Mouse (Mus musculus) G1E (cell line): ENCODE results near the gene Gng7. TPM values are rescaled to one million over a fixed set of nuclear protein-coding genes. Genes with fewer than 3 reads are reported as not detected.
A peak's percentile ranks its signal among the peaks of the same experiment; 100 is the strongest.

Source experiments
- ATAC-seq: 2 replicates; pipeline ENCODE4 v1.8.0; 2016; ENCODE audit warnings: mild to moderate bottlenecking; ENCODE audit not compliant: insufficient number of reproducible peaks, poor library complexity, low FRiP score, severe bottlenecking; ENCODE audit errors: extremely low read depth
- DNase-seq: peaks from one replicate; pipeline ENCODE4 v3.0.0; 2012; ENCODE audit warnings: low spot score
- H3K27me3 ChIP-seq: 2 replicates; pipeline ENCODE4 v1.6.1; 2012; ENCODE audit warnings: mild to moderate bottlenecking, low read length, inconsistent platforms; ENCODE audit not compliant: insufficient read depth
- H3K36me3 ChIP-seq: replicated peaks from 2 replicates; pipeline ENCODE3; 2012; ENCODE audit warnings: mild to moderate bottlenecking, inconsistent platforms
- H3K4me1 ChIP-seq: 2 replicates; pipeline ENCODE4 v1.6.1; 2012; ENCODE audit warnings: low read depth, low read length, inconsistent platforms, mixed read lengths; ENCODE audit not compliant: insufficient read depth
- H3K4me3 ChIP-seq: 2 replicates; pipeline ENCODE4 v1.5.1; 2012; ENCODE audit warnings: low read depth, mild to moderate bottlenecking, inconsistent platforms, low read length, moderate library complexity, mixed read lengths
- H3K9me3 ChIP-seq: replicated peaks from 2 replicates; pipeline ENCODE4 v1.6.1; 2012; ENCODE audit warnings: inconsistent platforms
- CTCF ChIP-seq: IDR thresholded peaks from 2 replicates; pipeline ENCODE4 v1.5.1; 2012; ENCODE audit warnings: low read depth, low read length, inconsistent platforms, mixed read lengths
- GATA1 ChIP-seq: IDR thresholded peaks from 2 replicates; pipeline ENCODE4 v1.6.1; 2012; ENCODE audit warnings: borderline replicate concordance, low read length, inconsistent platforms, mixed read lengths
- GATA2 ChIP-seq: IDR thresholded peaks from 2 replicates; pipeline ENCODE4 v1.6.1; 2012; ENCODE audit warnings: low read depth, low read length, inconsistent platforms, borderline replicate concordance
- POLR2AphosphoS5 ChIP-seq: IDR thresholded peaks from 2 replicates; pipeline ENCODE4 v1.6.1; 2012; ENCODE audit warnings: low read depth, low read length, inconsistent platforms; ENCODE audit not compliant: insufficient replicate concordance
- TAL1 ChIP-seq: conservative IDR thresholded peaks from 2 replicates; pipeline ENCODE4 v1.6.1; 2012; ENCODE audit warnings: low read depth, low read length, inconsistent platforms, mixed read lengths
- polyA plus RNA-seq: library from polyadenylated mRNA; stranded (reverse); fragments of >175 nt; gene quantifications from 2 replicates; pipeline ENCODE4 v1.2.3, GENCODE M21; 2012
- total RNA-seq, 2 experiments: library from RNA; stranded (forward) in 1 of 2; stranded (reverse) in 1 of 2; fragments of 200-1000 nt in 1 of 2; fragments of >200 nt in 1 of 2; fragmentation: Nextera tagmentation in 1 of 2; gene quantifications; 2 replicates each; pipeline ENCODE4 v1.2.3; 2014 to 2017

The Gng7 gene
- total and polyA plus RNA-seq, 3 experiments = 0.33 to 0.90 (median 0.65) TPM

DNA sequence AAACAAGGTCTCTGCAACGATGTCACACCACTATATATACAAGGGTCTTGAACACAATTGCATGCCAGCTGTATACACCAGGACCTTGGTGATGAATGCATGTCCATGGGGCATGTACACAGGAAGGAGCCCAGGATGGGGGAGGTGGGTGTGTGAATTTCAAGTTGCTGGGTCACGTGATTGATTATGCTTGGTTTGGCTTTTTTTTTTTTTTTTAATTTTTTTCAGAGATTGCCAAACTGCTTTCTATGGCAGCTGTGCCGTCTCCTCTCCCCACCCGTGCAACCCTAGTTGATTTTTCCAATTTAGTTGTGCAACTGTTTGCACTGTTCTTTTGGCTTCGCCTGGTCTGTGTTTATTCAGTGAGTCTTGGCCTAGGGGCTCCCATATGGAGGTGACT is 52.2 kb downstream of the Gng7 start:
- ATAC-seq = no peak
- Histone ChIP-seq H3K4me3 (no peak overlapping the region), H3K36me3 (no peaks in the 10 kb centered on the region), H3K9me3 (no peaks in the 10 kb centered on the region), H3K27me3 (peaks cover 56% of the 10 kb centered on the region), H3K4me1 (no peaks in the 10 kb centered on the region)
- DNase-seq = no peak
- TF ChIP-seq POLR2AphosphoS5 (no peak), GATA1 (no peak), CTCF (no peak), GATA2 (no peak), TAL1 (no peak)

DNA sequence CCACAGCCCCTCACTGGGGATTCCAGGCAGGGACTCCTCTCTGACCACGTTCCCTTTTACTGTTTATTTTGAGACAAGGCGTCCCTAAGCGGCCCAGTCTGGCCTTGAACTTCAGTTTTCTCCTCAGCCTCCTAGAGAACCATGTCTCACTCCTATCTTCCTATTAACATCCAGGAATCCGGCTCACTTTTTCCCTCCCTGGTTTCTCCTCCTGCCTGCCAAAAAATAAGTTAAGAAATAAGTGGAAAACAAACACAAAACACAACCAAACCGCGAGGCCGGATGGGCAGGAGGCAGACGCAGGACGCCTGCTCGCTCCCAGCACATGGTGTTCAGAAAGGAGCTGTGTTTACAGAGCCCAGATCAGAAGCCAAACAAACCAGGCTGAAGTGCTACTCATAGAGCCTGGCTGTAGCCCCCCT is 52.7 kb downstream of the Gng7 start:
- Histone ChIP-seq H3K36me3 (no peaks in the 10 kb centered on the region), H3K4me1 (no peaks in the 10 kb centered on the region), H3K27me3 (peaks cover 52% of the 10 kb centered on the region), H3K9me3 (no peaks in the 10 kb centered on the region), H3K4me3 (no peak overlapping the region)
- ATAC-seq = no peak
- DNase-seq = no peak
- TF ChIP-seq GATA2 (no peak), CTCF (no peak), POLR2AphosphoS5 (no peak), TAL1 (no peak), GATA1 (no peak)

DNA sequence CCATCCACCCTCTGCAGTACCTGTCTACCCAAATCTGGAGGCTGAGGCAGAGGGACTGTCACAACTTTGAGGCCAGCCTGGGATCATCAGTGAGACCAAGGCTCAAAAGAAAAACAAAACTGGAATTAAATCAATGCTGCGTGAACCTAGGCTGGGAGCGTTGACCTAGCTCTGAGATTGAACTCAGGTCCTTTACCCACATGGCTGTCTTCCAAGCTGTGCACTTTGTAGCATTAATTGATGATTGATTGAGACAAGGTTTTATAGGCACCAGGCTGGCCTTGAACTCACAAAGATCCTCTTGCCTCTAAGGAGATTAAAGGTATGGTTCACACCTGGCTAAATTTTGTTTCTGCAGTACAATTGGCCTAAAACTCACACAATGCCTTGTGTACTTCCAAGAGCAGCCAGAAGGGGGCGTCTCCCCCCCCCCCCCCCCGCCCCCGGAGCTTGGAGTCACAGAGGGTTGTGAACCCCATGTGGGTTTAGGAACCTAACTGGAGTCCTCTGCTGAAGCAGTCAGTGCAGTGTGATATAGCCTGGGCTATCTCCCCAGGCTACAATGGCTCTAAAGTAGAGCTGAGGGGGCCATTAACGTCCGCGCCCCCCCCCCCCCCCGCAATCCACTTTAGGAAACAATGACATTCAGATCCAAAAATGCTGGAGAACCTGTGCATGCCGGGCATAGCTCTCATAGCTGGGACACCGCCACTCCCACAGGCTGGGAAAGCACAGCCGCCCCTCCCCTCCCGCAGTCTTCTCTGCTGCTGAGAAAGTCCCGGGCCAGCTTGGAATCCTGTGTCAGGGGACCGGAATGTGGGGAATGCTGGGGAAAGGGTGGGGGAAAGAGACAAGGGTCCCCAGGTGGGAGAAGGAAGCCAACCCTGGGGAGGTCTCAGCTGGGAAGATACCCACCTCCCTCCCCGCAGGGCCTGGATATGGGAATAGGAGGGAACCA is 53.9 kb downstream of the Gng7 start:
- H3K4me3 ChIP-seq = no peak overlapping the region
- peaks cover 45% of the 10 kb centered on the region for H3K27me3 ChIP-seq
- no peaks in the 10 kb centered on the region for H3K36me3 ChIP-seq
- peaks cover 5% of the 10 kb centered on the region; the same call in 1 of the 2 replicates for H3K4me1 ChIP-seq
- DNase-seq (no peak), ATAC-seq (no peak)
- TF ChIP-seq POLR2AphosphoS5 (no peak), CTCF (peak; percentile 31; the same call in 1 of the 2 replicates)
- no peaks in the 10 kb centered on the region for H3K9me3 ChIP-seq

DNA sequence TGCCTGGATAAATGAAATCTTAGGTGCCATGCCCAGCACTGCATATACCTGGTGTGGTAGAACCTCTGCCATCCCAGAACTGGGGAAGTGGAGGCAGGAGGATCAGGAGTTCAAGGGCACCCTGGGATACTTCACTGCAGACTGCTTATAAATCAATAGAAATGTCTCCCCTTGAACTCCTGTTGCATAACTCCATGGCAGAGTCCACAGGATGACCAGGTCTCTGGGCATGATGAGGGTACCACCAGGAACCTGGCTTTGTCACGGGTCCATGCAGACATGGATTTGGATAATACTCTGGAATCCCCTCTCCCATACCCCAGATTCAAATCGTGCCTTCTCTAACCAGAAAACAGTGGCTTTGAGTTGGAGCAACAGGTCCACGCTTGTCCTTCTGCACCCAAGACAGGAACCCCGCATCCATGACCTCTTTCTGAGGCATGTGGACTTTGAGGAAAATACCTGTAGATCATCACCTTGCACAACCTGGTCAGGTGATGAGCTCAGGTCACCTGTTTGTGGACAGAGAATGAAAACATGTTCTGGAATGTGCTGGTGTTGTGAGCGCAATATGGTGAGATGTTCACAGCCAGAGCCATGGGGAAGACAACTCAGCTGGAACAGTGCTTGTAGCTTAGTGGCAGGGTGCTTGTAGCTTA is 55.6 kb downstream of the Gng7 start:
- Histone ChIP-seq H3K36me3 (no peaks in the 10 kb centered on the region), H3K4me3 (no peak overlapping the region), H3K27me3 (peaks cover 46% of the 10 kb centered on the region), H3K4me1 (peaks cover 12% of the 10 kb centered on the region), H3K9me3 (no peaks in the 10 kb centered on the region)
- no peak for DNase-seq
- no peak for ATAC-seq
- TF ChIP-seq GATA2 = no peak
- TF ChIP-seq POLR2AphosphoS5 = no peak
- TF ChIP-seq GATA1 = no peak
- no peak for TF ChIP-seq TAL1
- TF ChIP-seq CTCF = no peak

DNA sequence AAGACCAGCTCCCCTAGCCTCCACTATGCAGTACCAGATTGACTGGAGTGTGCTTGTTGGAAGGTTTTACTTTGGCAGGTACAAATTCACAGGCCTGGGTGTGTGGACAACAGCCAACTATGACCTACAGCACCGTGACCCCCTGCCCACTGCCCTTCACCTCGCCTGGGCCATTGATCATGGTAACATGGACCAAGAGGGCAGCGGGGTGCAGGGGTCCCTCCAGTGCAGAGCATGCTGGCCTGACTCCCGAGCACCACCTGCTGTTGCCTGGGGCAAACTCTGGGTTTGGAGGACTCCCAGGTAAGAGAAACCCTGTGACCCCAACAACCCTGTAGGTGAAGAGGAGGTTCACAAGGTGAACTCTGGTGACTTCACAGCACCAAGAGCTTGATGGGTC is 57.0 kb downstream of the Gng7 start:
- no peaks in the 10 kb centered on the region for H3K9me3 ChIP-seq
- no peaks in the 10 kb centered on the region for H3K36me3 ChIP-seq
- TF ChIP-seq POLR2AphosphoS5 (no peak), GATA2 (no peak), GATA1 (no peak), TAL1 (no peak), CTCF (no peak)
- H3K4me1 ChIP-seq = peaks cover 13% of the 10 kb centered on the region
- no peak for DNase-seq
- peaks cover 41% of the 10 kb centered on the region for H3K27me3 ChIP-seq
- H3K4me3 ChIP-seq = no peak overlapping the region
- no peak for ATAC-seq

DNA sequence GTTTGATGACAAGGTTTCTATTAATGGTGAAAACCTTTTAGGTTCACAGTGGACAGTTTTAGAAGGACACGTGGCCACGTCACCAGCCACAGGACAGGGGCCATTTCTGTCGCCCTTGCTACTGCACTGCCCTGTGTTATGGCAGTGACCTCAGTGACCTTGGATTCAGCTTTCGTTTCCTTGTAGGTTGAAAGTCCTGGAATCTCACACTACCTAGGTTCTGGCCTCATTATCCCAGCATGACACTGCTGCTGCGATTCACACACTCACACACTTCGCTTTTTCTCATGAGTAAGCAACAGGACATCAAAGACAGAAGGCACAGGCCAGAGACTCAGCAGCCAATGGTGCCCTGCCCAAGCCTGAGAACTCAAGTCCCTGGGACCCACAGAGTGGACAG is 57.8 kb downstream of the Gng7 start:
- ATAC-seq (no peak), DNase-seq (no peak)
- no peak overlapping the region for H3K4me3 ChIP-seq
- H3K36me3 ChIP-seq = no peaks in the 10 kb centered on the region
- TF ChIP-seq CTCF (no peak), POLR2AphosphoS5 (no peak), TAL1 (no peak), GATA1 (no peak), GATA2 (no peak)
- H3K4me1 ChIP-seq = peaks cover 18% of the 10 kb centered on the region
- H3K27me3 ChIP-seq = peaks cover 41% of the 10 kb centered on the region
- no peaks in the 10 kb centered on the region for H3K9me3 ChIP-seq

DNA sequence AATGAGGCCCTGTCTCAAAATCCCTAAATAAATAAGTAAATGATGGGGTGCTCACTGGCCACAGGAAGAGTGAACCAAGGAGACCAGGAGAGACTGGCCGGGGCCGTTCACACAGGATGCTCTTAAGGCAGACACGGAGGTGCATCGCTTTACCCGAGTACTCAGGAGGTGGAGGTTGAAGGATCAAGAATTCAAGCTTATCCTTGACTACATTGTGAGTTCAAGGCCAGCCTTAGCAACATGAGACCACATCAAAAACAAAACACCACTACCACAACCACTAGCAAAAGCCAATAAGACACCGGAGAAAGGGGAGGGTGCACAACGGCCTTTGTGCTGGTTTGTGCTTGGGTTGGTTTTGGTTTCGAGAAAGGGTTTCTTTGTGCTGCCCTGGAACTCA is 58.4 kb downstream of the Gng7 start:
- Histone ChIP-seq H3K4me3 (no peak overlapping the region), H3K4me1 (peaks cover 20% of the 10 kb centered on the region), H3K27me3 (peaks cover 41% of the 10 kb centered on the region), H3K9me3 (no peaks in the 10 kb centered on the region), H3K36me3 (no peaks in the 10 kb centered on the region)
- DNase-seq = no peak
- no peak for ATAC-seq
- no peak for TF ChIP-seq POLR2AphosphoS5
- no peak for TF ChIP-seq TAL1
- TF ChIP-seq GATA1 = no peak
- no peak for TF ChIP-seq CTCF
